Mouse (Mus musculus) lung, postnatal 10 days (tissue): ENCODE data around the gene 4930558K02Rik.

Source experiments
- DNase-seq: peaks from one replicate; pipeline ENCODE4 v3.0.0; 2021

4930558K02Rik gene

DNA sequence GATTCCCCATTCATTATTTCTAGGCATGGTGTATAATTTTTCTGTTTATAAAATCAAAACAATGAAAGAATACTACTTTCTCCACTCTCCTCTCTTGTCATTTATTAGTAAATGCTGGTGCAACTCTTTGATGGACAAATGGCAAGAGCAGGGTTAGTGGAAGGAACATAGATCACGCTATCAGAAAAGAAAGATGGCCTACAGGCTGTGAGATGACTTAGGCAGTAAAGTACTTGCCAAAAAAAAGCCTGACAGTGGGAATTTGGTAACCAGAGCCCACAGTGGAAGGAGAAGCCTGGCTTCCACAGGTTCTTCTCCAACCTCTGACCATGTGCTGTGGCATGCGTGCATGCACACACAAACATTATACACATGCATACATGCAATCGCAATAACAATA lies 84.4 kb downstream of the 4930558K02Rik start:
- no peak for DNase-seq

DNA sequence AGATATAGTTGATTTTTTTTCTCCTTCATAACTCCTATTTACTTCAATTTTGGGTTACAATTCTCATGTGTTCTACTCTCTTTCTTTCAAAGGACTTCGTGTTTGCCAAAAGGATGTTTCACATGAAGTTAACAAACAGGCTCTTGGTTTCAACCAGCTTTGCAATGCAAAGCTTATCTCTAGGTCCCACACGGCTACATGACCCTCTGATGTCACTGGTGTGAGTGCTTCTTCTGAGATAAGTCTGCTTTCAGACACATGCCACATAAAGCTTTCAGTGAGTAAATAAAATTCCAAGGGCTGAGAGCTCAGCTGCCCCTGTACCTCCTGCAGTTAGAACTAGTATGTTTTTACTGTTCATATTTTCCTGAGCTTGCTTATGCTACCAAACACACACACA lies 84.9 kb downstream of the 4930558K02Rik start:
- DNase-seq, result no peak

GRCm38 (mm10) chr1:161894126-161894525 lies 85.3 kb downstream of the 4930558K02Rik start:
- DNase-seq, result no peak
